24 mouse cellular contexts compared by ENCODE assay signal in the genomic region with DNA sequence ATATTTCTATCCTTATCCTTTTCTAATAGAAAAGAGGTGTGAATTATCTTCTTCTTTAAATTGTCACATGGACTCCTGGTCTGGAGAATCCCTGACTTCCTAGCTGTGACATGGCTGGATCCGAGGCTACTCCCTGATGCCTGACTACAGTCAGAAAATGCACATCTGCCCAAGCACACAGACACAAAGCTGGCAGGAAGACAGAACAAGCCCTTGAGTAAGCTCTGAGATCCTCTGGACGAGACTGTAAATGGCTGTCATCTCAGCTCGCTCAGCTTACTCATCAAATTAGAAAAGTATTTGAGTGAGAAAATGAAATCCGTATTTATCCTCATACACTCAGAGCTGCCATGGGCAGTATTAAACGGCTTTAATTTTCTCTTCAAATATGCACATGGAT.
"Had no signal": no experiment of that assay in that cellular context is flagged by ENCODE, and none has a peak within 500 bp of the region (broad histone marks: within the 10 kb centered on the region; RNA-seq: fewer than 3 reads in every experiment).

No protein-coding gene starts in this region.

- H3K9me3 ChIP-seq: heart, embryonic 13.5 days; heart, embryonic 15.5 days; hindbrain, embryonic 12.5 days; limb, embryonic 13.5 days; limb, embryonic 15.5 days; liver, embryonic 12.5 days had no signal

- H3K4me1 ChIP-seq: heart, embryonic 13.5 days; heart, embryonic 15.5 days; hindbrain, embryonic 12.5 days; limb, embryonic 13.5 days; limb, embryonic 15.5 days; liver, embryonic 12.5 days had no signal

- H3K36me3 ChIP-seq: heart, embryonic 13.5 days; heart, embryonic 15.5 days; hindbrain, embryonic 12.5 days; limb, embryonic 13.5 days; limb, embryonic 15.5 days; liver, embryonic 12.5 days had no signal

- H3K27ac ChIP-seq: heart, adult 2 months; heart, embryonic 13.5 days; heart, embryonic 15.5 days; hindbrain, embryonic 12.5 days; hindbrain, embryonic 14.5 days; layer of hippocampus, adult 2 months; left cerebral cortex, adult 2 months; limb, embryonic 13.5 days; limb, embryonic 15.5 days; liver, embryonic 12.5 days had no signal

- H3K4me2 ChIP-seq: heart, embryonic 11.5 days; heart, embryonic 13.5 days; heart, embryonic 15.5 days; hindbrain, embryonic 12.5 days; hindbrain, embryonic 14.5 days; limb, embryonic 13.5 days; limb, embryonic 15.5 days; liver, embryonic 12.5 days had no signal

- H3K9ac ChIP-seq: heart, embryonic 13.5 days; heart, embryonic 15.5 days; hindbrain, embryonic 12.5 days; hindbrain, embryonic 14.5 days; limb, embryonic 13.5 days; limb, embryonic 15.5 days; liver, embryonic 12.5 days had no signal

- ATAC-seq: hindbrain, embryonic 16.5 days; intestine, postnatal 0 days; liver, embryonic 12.5 days had no signal

- H3K4me3 ChIP-seq: heart, adult 2 months; heart, embryonic 13.5 days; heart, embryonic 15.5 days; hindbrain, embryonic 12.5 days; layer of hippocampus, adult 2 months; left cerebral cortex, adult 2 months; limb, embryonic 13.5 days; limb, embryonic 15.5 days; liver, embryonic 12.5 days had no signal

- H3K27me3 ChIP-seq: heart, embryonic 13.5 days; heart, embryonic 15.5 days; hindbrain, embryonic 12.5 days; limb, embryonic 13.5 days; limb, embryonic 15.5 days; liver, embryonic 12.5 days had no signal

- DNase-seq: gastrocnemius, postnatal 14 days; gastrocnemius, postnatal 36 days; heart, adult 11 months; heart, adult 2 months; heart, postnatal 14 days; heart, postnatal 36 days; kidney, adult 18-20 months; kidney, adult 8-10 months; kidney, postnatal 10 days; kidney, postnatal 25 days; kidney, postnatal 4 days; left cerebral cortex, postnatal 4 days had no signal
